Mouse (Mus musculus) lung, adult 18-20 months (tissue): Measurements from ENCODE around the gene Srgn.

ENCODE experiments used
- DNase-seq, 2 experiments: peaks; one replicate each; pipeline ENCODE4 v3.0.0; 2022; ENCODE audit warnings: mixed read lengths in 2 of 2

The Srgn gene

DNA sequence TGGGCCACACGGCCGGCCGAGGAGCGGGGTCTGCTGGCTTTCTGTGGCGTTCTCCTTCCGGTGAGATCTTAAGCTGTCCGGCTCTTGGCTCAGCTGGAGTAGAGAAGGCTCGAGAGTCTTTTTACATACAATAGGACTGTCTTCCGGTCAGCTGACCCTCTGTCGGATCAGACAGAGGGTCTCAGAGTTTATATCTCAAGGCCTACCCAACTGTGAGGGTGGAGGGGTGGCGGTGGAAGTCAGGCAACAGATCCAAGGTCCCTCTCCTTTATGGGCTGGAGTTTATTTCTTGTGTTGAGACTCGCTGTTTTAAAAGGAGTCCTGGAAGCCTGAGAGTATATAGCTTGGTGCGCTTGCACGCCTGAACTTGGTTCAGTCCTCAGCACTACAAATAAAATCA is at the start of gene Srgn:
Srgn (minus strand) TSS at position 101 of the 400 bp plus-strand sequence.
- DNase-seq, result no peak

DNA sequence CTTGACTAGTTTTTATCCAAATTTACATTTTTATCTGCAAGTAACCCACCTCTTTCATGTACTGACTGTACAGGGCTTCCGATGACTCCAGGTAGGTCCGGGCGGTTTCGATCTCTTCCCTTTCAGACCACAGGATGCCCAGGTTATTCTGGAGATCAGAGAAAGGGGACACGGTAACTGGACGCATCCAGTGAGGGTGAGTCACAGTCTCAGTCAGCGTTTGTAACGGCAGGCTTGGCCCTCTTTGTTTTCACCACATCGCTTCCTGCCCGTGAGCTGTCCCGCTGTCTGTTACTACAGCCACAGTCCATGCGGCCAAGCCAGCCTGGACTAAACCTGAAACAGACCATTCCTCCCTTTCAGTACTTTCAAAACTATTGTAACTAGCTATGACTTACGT is 47.8 kb upstream of the Srgn start:
- no peak for DNase-seq

DNA sequence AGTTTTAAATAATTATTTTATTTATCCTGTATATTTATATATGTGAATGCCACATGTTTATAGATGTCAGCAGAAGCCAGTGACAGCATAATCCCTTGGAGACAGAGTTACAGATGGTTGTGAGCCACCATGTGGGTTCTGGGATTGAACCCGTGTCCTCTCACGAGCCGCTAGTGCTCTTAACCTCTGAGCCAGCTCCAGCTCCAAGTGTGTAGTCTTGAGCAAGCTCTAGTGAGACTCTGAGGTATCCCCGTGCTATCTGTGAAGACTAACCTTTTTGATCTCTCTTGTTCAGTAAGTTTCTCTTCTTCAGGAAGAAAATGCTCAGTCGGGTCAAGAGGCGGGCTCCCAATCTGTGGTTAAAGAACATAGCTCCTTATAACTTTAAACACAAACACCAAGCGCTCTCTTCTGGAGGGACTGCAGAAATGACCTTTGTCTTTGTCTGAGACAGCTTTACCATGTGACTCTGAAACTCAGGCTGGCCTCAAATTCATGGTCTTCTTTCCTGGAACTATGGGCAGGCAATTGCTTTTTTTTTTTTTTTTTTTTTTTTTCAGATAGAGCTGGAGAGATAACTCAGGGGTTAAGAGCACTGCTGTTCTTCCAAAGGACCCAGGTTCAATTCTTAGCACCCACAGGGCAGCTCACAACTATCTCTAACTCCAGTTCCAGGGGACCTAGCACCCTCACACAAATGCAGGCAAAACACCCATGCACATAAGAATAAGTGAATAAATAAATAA is 43.0 kb upstream of the Srgn start:
- DNase-seq, result no peak

DNA sequence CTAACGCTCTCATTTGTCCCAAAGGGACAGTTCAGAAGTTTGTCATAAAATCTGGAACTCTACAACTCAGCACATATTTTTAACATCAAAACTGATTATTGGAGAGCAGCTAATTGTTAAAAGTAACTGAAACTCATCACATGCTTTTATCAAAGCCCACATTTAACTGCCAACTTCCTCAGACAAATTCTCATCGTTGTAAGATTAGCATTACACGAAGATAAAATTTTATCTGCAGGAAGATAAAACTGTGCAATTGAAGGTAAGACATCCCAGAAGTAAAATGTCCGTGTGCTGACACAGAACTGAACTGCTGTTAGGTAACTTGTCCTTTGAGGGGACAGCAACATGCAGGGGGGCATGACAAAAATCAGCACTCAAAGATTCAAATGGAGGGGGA is 41.6 kb upstream of the Srgn start:
- no peak for DNase-seq

DNA sequence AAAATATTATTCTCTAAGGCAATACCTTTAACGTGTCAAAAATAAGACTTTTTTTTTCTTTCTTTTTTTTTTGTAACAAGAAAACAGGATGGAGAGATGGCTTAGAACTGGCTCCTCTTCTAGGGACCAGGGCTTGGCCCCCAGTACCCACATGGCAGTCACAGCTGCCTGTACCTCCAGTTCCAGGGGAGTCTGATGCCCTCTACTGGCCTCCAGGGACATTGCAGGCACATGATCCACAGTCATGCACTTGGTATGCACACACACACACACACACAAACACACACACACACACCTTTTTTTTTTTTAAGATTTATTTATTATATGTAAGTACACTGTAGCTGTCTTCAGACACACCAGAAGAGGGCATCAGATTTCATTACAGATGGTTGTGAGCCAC is 30.5 kb upstream of the Srgn start:
- no peak for DNase-seq

DNA sequence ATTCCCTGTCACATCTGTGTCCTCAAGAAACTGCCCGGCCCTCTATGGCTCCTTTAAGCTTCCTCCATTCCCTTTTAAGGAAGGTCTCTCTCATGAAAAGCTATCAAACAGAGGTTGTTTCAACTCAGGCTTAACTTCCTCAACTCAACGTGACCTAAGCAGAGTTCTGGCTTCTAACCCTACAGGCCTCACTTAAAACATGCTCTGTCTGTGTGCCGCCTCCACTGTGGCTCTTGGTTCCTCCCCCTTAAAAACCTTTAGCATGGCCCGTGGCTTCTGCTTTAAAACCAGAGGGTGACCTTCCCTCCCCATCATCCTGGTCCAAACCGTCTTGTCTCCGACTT is 29.3 kb upstream of the Srgn start:
- no peak for DNase-seq

DNA sequence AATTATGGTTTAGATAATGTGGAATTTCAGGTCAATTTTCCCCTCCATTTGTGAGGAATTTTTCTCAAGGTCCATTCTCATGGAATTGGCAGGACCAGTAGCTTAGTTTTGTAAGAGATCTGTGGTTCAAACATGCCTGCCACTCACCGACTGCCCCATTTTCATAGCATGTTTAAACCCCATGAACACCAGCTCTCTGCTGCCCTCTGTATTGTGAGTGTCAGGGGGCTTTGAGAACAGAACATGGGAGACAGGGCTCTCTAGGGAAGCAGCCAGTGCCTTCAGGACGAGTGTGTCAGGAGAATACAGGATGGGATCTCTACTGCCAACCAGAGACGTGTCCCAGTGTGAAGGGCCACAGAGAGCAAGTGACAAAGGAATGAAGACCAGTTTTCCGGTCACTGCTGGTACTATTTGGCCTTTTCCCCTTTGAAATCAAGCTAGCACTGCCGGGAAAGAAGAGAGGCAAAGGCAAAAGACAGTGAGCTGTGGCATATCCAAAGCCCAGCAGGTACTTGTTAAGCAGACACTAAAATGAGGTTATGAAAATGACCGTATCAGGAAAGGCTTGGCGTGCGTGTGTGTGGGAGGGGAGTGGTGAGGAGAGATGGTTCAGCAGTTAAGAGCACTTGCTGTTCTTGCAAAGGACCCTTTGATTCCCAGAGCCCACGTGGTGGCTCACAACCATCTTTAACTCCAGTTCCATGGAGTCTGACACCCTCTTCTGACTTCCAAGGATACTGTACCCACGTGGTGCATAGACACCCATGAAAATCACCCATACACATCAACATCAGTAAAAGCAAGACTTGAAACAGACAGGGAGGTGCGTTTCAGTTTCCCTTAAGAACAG is 28.7 kb upstream of the Srgn start:
- DNase-seq, result no peak

DNA sequence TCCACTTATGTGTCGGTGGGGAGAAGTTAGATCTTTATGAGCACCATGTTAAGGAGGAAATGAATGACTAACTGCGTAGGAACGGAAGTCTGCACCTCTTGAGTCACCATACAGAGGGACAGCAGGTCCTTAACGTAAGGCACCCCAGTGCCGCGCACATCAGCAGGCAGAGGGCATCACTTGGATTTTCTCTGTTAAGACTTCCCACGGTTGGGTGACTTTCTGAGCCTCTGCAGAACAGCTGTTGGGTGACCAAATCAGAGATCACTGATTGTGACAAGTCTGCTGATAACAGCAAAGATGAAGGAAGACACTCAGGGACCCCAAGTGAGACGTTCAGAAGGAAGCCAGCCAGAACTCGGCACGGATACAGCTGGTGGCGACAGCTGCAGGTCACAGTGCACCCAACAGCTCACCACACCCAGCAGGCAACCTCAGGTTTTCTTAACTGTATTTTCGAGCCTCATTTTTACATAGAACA is 26.4 kb upstream of the Srgn start:
- no peak for DNase-seq

DNA sequence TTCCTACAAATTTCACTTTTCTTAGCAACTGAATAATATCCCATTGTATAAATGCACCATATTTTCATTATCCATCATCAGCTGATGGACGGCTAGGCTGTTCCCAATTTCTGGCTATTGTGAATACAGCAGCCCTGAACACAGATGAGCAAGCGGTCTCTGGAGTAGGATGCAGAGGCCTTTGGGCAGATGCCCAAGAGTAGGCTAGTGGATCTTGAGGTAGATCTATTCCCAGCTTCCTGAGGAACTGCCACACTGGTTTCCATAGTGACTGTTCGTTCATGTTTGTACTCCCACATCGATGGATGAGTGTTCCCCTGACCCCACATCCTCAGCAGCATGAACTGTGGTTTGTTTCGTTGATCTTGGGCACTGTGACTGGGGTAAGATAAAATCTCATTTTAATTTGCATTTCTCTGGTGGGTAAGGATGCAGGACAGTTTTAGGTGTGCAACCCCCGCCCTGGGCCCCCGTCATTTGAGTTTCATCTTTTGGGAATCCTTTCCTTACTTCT is 23.6 kb upstream of the Srgn start:
- no peak for DNase-seq

DNA sequence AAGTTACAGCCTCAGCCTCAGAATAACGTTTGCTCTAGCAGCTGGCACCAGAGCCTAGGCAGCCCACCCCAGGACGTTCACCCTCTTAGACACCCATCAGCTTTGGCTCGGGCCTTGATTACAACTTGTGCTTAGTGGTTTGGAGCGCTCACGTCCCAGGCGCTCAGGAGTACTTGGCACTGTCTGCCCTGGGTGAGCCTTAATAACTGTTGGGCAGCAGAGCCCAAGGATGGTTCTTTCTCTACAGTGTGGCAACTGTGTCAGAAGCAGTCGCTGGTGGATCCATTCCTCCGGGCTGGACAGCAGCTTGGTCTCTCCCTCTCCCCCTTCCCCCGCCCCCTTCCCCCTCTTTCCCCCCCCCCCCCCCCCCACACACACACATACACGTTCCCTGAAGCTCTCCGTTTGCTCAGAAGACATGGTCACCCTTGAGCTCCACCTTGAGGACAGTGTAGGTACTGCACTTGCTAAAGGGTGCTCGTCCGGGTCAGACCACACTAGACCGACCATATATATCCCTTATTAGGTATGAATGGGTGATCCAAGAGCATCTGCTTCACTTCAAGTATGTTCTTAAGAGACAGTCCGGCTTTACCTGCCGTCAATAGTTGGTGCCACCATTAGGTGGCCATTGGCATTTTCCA is 22.4 kb upstream of the Srgn start:
- peak; percentile 64 to 73 for DNase-seq

DNA sequence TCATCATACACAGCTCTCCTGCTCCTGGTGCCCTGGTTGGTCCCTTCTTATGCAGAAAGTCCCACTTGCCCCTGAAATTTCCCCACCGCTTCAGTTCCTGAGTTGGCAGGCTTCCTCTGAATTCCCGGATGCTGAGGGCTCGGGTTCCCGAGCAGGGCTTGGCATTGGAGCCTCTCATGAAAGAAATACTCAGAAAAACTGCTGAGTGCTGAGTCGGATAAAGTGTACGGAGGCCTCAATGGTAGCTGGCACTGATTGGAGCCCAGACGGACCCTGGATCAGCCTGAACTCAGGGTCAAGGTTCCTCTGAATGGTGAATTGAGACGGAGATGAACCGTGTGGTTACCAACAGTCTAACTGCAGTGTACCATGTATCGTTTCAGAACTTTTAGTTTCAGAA is 19.2 kb upstream of the Srgn start:
- DNase-seq, result no peak

DNA sequence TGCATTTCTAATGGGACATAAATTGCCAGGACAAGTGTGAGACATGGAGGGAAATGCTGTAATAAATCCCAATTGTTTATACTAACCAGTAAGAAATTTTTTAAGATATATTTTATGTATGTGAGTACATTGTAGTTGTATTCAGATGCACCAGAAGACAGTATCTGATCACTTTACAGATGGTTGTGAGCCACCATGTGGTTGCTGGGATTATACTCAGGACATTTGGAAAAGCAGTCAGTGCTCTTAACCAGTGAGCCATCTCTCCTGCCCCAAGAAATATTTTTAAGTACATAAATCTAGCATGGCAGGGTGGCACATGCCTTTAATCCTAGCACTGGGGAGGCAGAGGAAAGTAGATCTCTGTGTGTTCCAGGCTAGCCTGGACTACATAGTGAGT is 18.5 kb upstream of the Srgn start:
- no peak for DNase-seq

DNA sequence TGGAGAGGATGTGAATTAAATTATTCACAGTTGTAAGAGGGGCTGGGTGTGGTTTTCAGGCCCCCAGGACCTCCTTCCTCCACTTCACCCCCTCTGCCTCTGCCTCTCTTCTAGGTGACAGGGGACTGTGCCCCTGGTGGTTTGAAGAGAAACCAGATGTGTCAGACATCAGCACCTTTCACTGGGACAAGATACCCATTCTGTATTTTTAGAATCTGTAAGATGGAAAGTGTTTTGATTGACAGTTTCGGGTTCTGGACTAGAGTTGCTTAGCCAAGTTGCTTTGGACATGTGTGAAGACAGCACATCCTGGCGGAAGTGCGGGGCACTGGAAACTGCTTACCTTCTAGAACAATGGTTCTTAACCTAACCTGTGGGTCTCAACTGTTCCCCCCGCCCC is 17.1 kb upstream of the Srgn start:
- DNase-seq, result no peak

DNA sequence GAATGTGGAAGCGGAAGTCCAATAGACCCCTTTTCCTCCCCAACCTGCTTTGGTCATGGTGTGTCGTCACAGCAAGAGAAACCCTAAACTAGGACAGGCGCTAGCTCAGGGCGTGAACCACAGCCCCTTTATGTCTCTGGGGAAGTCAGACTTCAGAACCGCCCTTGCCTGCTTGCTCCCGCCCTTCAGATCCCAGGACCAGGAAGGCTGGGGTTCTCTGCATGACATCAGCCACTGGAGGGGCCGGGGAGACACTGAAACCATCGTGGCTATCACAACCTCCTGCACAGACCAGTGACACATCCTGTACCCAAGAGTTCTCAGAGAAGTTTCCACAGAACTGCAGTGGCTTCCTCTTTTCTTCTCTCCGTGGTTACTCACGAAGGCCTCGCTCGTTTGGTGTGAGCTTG is 16.2 kb upstream of the Srgn start:
- DNase-seq, result peak; percentile 75 to 79

DNA sequence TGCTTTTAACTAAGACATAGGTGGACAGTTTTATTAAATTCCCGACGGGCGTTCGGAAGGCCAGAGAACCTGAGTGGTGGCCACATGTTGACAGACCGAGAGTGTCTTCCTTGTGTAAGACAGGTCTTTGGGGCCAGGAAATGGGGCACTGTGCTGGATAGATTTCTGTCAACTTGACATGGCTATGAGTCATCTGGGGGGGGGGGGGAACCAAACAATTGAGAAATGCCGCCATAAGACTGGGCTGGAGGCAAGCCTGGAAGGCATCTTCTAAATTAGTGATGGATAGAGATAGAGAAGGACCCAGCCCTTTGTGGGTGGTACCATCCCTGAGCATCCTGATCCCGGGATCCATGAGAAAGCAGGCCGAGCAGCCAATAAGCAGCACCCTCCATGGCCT is 15.7 kb upstream of the Srgn start:
- DNase-seq, result no peak

DNA sequence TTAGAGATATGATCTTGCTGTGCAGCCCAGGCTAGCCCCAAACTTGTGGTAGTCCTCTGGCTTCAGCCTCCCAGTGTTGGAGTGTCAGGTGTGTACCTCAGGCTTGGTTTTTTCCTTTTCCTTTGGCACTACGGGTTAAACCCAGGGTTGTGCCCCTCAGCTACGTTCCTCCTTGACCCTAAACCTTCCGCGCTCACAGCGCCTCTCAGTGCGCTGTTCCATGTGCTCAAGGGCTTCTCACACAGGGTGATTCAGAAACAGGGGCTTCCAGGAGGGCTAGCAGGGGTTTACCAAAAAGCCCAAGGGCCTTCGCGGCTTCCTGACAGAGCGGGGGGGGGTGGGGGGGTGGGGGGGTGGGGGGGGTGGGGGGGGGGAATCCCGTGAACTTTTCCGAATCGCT is 15.3 kb upstream of the Srgn start:
- no peak for DNase-seq

DNA sequence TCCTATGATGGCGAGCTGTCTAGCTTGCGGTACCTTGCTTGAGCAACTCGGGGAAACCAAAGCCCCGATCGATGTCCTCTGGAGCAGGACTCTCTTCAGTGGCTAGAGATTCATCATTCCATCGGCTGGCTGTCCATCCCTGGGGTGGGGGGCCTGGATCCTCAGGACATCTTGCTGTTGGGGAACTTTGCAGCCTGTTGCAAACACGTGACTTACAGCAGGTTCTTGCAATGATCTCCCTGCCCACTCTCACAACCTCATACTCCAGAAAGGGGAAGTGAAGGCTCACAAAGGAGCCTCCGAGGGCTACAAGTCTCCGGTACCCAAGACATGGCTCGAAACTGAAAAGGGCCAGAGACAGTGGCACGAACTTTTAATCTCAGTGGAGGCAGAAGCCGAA is 14.2 kb upstream of the Srgn start:
- peak; percentile 44 to 49 for DNase-seq

DNA sequence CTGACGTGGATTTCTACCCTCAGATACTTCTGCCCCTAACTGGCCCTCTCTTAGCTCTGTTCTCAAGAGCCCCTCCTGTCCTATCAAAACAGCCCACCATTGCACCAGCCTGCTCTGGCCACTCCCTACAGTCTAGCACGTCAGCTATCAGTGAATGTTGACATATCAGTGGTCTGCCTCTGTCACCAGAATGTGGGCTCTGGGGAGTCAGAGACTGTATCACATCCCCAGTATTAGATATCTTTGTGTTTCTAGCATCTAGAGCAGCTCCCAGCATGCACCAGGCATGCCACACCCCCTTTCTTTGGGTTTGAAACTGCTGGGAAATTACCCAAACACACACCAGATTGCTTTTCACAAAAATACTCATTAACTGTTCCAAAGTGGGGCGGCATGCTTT is 13.5 kb upstream of the Srgn start:
- DNase-seq, result no peak

DNA sequence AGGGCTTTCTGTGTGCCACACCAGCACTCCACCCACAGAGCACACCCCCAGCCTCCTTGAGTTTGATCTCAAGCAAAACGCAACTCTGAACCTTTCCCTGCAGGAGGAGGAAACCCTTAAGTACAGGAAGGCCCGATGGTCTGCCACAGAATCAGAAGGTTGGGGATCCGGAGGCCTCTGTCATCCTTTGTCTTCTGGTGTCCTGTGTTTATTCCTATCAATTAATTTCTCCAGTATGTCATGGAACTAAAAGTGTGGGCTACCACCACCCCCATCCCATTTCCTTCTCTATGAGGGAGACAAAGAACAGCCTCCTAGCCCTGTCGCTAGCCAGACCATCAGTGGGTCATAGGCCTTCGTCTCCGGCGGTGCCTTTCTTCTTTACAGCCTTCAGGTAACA is 7.3 kb upstream of the Srgn start:
- no peak for DNase-seq

DNA sequence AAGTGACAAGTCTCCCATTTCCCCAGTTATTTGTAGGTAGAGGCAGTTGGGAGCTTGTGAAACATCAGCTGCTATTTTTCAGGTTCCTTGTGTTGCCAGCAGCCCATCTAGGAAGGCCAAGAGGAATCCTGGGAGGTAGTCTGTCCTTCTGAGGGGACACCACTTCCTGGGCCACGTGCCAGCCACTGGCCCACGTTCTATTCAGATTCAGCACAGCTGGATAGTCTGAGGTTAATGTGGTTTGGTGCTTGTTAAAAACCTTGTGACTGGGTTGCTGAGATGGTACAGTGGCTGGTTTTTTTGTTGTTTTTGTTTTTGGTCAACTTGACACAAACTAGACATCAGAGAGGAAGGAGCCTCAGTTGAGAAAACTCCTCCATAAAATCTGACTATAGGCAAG is 5.6 kb upstream of the Srgn start:
- no peak for DNase-seq

DNA sequence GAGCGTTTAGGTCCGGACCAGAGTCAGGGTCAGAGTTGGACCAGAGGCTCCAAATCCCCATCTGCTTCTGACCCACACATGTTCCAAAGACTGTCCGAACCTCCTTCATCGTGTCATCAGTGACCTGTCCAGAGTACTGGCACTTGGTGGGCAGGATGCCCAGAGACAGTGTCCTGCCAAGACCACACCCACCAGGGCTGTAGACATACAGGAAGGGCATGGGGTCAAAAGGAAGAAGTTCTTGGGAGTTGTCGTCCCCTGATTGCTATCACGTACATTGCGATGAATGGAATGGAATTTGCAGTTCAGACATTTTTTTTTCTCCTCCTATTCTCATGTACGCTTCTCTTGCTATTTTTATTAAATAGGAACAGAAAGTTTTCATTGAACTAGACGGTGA is 2.9 kb upstream of the Srgn start:
- peak; percentile 86 to 92 for DNase-seq

DNA sequence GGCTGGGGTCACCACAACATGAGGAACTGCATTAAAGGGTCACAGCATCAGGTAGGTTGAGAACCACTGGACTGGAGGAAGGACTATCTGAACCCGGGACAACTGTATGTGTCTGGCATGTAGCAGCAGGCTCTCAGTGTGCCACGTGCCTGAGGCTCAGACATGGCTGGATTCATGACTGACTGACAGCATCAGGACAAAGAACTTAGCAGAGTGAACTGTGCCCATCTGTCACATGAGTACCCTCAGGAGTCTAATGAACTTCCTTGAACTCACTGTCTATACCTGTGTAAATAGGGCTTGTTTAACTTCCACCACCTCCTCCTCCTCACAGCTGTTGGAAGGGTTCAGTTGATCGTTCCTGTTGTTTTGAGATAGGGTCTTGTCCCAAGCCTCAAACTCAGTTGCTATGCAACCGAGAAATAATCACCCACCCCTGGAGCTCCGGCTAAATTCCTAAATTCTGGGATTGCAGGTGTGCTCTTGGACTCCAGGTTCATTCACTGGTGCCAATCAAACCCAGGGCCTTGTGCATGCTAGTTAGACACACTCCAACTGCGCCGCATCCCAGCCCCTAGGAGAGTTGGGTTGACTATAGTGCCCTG is 4.8 kb downstream of the Srgn start:
- no peak for DNase-seq

DNA sequence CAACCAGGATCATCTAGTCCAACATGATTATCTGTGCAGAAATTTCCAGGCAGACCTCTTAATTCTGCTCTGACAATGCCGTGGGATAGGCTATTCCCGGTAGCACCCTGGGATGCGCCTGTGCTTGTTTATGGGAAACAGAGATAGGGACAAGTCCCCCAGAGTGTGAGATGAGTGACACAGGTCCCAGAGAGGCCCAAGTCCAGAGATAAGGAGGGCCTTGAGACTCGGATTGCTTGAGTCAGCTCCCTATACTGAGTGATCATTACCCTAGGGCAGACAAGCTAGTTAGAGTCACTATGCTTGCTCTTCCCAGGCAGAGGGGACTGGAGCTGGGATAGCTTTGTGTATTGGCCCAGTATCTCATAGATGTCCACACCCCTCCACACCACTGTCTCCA is 5.5 kb downstream of the Srgn start:
- no peak for DNase-seq
